Mouse (Mus musculus): ENCODE results near the gene Tmem86b. TPM values are rescaled to one million over a fixed set of nuclear protein-coding genes. Genes with fewer than 3 reads are reported as not detected.

The Tmem86b gene
- total RNA-seq (2015; ENCODE audit: low replicate concordance) (37.3 and 72.3 TPM in 2 replicates), total RNA-seq (2017; ENCODE audit: low replicate concordance) (53.4 and 88.6 TPM in 2 replicates)

- peak; percentile 71 for ATAC-seq (replicated peaks; ENCODE audit: low FRiP score, poor library complexity, severe bottlenecking)
Observed at GRCm38 (mm10) chr7:4631031-4631430, at the start of gene Tmem86b. Gene Tmem86b (minus strand): TSS chr7:4631422.

- no peak for ATAC-seq (replicated peaks; ENCODE audit: low FRiP score, poor library complexity, severe bottlenecking)
Observed at GRCm38 (mm10) chr7:4675200-4675599, 44.0 kb upstream of the Tmem86b start.

DNA sequence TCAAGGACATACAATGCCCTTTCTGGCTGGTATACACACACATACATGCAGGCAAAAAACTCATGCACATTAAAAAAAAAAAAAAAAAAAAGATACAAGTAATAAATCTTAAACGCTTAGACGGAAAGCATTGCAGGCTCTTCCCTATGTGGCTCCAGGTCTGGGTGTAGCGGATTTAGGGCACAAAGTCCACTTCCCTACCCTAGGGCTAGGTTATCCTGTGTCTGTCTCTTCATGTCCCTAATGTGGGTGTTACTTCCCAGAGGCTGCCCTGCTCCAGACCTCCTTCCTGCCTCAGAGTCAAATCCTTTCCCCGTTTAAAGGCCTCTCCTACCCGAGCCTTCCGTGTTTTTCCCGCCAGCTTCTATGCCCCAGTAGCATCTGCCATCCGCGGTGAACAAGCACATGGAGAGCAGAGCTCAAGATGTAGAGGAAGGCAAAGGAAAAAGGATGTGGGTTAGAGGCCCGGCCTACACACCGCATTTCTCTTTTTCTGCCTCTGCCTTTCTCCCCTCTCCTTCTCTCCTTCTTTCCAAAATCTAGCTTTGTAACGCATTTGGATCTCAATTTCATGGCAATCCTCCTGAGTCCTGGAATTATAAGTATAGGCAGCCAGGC, 43.0 kb upstream of the Tmem86b start:
- no peak for ATAC-seq (replicated peaks; ENCODE audit: low FRiP score, poor library complexity, severe bottlenecking)

- ATAC-seq (replicated peaks; ENCODE audit: low FRiP score, poor library complexity, severe bottlenecking), result no peak
Observed at GRCm38 (mm10) chr7:4671956-4672355, 40.7 kb upstream of the Tmem86b start.

DNA sequence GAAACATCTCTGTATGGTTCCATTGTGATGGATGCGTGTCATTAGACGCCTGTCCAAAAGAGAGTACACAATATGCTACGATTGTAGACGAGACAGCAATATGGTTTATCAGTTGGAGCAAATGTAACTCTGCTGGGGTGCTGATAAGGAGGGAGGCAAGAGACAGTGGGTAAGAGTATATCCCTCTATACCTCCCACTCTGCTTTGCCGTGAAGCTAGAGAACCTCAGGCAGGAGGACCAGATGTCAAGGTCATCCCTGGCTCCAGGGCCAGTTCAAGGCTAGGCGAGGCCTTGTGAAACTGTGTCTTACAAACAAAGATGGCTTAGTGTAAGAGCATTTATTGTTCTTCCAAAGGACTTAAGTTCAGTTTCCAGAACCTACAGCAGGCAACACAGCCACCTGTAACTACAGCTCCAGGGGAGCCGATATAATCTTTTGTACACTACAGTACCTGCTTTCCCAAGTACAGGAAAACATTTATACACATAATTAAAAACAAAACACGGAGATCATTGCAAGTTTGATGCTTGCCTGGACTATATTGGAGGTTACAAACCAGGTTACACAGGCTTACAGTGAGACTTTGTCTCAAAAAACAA, 39.5 kb upstream of the Tmem86b start:
- ATAC-seq (replicated peaks; ENCODE audit: low FRiP score, poor library complexity, severe bottlenecking), result peak; percentile 88

GRCm38 (mm10) chr7:4669156-4669555, 37.9 kb upstream of the Tmem86b start:
- no peak for ATAC-seq (replicated peaks; ENCODE audit: low FRiP score, poor library complexity, severe bottlenecking)

DNA sequence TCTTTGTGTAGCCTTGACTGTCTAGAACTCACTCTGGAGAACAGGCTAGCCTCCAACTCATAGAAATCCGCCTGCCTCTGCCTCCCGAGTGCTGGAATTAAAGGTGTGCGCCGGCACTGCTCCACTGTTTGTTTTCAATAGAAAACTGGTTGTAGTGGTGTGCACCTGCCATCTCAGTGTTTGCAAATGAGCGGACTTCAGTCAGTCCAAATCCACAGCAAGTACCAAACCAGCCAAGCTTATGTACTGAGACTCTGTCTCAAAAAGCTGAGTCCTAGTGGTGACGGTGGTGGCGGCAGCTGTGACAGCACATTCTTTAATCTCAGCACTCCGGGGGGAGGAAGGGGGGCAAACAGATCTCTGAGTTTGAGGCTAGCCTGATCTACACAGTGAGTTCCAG, 37.3 kb upstream of the Tmem86b start:
- no peak for ATAC-seq (replicated peaks; ENCODE audit: low FRiP score, poor library complexity, severe bottlenecking)

- no peak for ATAC-seq (replicated peaks; ENCODE audit: low FRiP score, poor library complexity, severe bottlenecking)
Observed at GRCm38 (mm10) chr7:4666871-4667270, 35.6 kb upstream of the Tmem86b start.

DNA sequence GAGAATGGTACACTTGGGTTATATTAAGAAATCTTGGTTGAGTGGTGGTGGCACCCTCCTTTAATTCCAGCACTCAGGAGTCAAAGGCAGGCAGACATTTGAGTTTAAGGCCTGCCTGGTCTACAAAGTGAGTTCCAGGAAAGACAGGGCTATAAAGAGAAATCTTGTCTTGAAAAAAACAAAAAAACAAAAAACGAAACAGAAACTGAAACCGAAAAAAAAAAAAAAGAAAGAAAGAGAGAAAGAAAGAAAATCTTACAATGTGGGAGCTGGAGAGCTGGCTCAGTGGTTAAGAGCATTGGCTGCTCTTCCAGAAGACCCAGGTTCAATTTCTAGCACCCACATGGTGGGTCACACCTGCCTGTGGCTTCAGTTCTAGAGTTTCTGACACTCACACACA, 32.5 kb upstream of the Tmem86b start:
- no peak for ATAC-seq (replicated peaks; ENCODE audit: low FRiP score, poor library complexity, severe bottlenecking)

GRCm38 (mm10) chr7:4663179-4663578, 32.0 kb upstream of the Tmem86b start:
- peak; percentile 34 for ATAC-seq (replicated peaks; ENCODE audit: low FRiP score, poor library complexity, severe bottlenecking)

GRCm38 (mm10) chr7:4659911-4660443, 28.8 kb upstream of the Tmem86b start:
- no peak for ATAC-seq (replicated peaks; ENCODE audit: low FRiP score, poor library complexity, severe bottlenecking)

- ATAC-seq (replicated peaks; ENCODE audit: low FRiP score, poor library complexity, severe bottlenecking), result peak; percentile 92
Observed at GRCm38 (mm10) chr7:4658912-4659551, 27.8 kb upstream of the Tmem86b start, which contains the start of gene Ppp6r1. Gene Ppp6r1 (minus strand): TSS chr7:4659019.

DNA sequence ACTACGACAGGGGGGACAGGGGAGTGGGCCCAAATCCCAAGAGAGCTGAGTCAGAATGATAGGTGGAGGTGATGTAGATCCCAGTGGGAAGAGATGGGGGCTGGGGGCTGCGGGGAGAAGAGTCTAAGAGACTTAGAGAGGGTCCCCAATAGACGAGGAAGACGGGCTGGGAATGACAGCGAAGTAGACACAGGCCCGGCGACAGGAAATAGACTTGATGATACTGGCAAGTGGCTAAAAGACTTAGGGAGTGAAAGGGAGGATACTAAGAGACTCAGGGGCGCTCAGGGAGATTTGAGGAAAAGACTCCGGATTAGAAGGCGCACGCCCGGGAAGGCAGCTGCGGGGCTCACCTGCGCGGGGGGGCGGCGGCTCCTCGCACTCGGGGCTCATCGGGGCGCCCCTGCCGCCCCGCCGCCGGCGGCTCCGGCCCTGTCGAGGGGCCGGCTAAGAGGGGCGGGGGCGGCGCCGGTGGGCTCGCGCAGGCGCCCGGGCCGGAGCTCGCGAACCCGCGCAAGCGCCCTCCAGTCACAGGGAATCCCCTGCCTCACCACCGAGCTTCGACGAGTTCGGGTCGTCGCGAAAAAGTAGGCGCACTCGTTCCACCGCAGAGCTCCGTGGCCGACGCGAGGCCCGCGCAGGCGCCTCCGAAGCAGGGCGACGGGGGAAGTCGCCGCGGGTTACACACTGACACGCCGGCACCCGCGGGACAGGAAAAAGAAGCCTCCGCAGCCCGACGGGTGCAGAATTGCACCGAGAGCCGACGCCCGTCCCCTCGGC, 27.1 kb upstream of the Tmem86b start:
- peak; percentile 32; the same call in 1 of the 2 replicates for ATAC-seq (replicated peaks; ENCODE audit: low FRiP score, poor library complexity, severe bottlenecking)

- peak; percentile 29 for ATAC-seq (replicated peaks; ENCODE audit: low FRiP score, poor library complexity, severe bottlenecking)
Observed at GRCm38 (mm10) chr7:4657521-4658127, 26.4 kb upstream of the Tmem86b start.

DNA sequence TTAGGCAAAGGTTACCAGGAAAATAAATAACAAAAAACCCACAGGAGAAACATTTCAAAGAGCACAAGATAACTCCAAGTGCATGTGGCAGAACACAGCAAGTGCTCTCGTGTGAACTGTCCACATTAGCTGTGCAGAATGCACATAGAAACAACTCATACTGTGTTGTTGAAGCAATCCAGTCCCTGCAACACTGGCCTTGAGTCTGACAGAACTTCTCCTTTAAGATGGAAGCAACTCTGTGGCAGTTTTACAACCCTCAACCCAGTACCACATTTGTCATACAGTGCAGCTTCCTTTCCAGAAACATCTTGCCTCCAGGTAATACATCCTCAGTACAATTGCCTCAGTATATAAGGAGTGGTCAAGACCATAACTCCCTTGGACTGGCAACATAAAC, 25.6 kb upstream of the Tmem86b start:
- ATAC-seq (replicated peaks; ENCODE audit: low FRiP score, poor library complexity, severe bottlenecking), result no peak

GRCm38 (mm10) chr7:4655916-4656315, 24.7 kb upstream of the Tmem86b start:
- no peak for ATAC-seq (replicated peaks; ENCODE audit: low FRiP score, poor library complexity, severe bottlenecking)

DNA sequence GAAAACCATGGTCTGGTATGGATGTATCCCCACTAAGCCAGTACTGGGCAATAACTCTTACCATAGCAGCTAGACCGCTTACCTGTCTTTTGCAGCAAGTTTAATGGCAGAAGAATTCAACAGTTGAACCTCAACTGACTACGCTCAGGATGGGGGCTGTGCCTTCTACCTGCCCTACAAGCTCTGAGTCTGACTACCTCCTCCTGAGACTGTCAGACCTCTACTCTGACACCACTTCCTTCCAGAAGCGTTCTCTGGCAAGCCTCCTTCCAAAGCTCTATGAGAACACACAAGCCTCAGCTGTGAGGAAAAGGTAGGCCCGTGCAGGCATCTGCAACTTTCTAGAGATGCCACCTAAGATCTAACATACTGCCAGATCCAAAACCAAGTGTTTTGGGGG, 24.2 kb upstream of the Tmem86b start:
- ATAC-seq (replicated peaks; ENCODE audit: low FRiP score, poor library complexity, severe bottlenecking), result no peak

- no peak for ATAC-seq (replicated peaks; ENCODE audit: low FRiP score, poor library complexity, severe bottlenecking)
Observed at GRCm38 (mm10) chr7:4654221-4654620, 23.0 kb upstream of the Tmem86b start.

DNA sequence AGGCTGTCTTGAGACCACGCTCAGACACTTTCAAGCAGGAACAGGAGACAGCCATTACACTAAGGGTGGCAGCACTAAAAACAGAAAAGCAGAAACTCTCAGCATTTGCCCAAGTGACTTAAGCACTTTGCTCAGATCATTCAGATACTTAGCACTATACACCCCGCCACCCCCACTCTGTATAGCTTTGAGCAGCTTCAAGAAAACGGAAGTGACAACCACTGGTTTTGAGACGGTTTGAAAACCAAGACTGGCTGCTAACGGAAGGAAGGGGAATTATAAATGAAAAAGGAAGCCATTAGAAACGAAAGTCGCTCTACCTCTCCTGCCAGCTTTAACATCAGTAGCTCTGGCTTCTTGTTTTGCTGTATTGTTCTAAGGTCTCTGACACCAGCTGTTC, 22.6 kb upstream of the Tmem86b start:
- ATAC-seq (replicated peaks; ENCODE audit: low FRiP score, poor library complexity, severe bottlenecking), result no peak

GRCm38 (mm10) chr7:4653351-4653750, 22.1 kb upstream of the Tmem86b start:
- no peak for ATAC-seq (replicated peaks; ENCODE audit: low FRiP score, poor library complexity, severe bottlenecking)

All from erythroblast, adult 5-6 weeks (primary cell).